20 mouse cellular contexts compared by ENCODE assay signal in genomic region chr17:49796116-49796515, GRCm38 (mm10).
DNase-seq lines count a peak whose midpoint lies in the region; ATAC-seq and TF ChIP-seq lines count a peak whose summit lies in the region.
"Had no signal": no experiment of that assay in that cellular context is flagged by ENCODE, and none has a peak within 500 bp of the region (broad histone marks: within the 10 kb centered on the region; RNA-seq: fewer than 3 reads in every experiment).

No protein-coding gene starts in this region.

- H3K27ac ChIP-seq in forebrain, embryonic 10.5 days, result no peak overlapping the region
- no peak overlapping the region for H3K27ac ChIP-seq in forebrain, postnatal 0 days (ENCODE audit: low read depth, low read length)
- no peak overlapping the region for H3K27ac ChIP-seq in midbrain, embryonic 11.5 days (ENCODE audit: low read depth, low read length)
- no peak overlapping the region for H3K27ac ChIP-seq in midbrain, postnatal 0 days (ENCODE audit: low read depth, low read length)
- H3K27ac ChIP-seq in limb, embryonic 10.5 days, result no peak overlapping the region
- no peak overlapping the region for H3K27ac ChIP-seq in hindbrain, embryonic 14.5 days
- H3K27ac ChIP-seq: embryonic facial prominence, embryonic 15.5 days; forebrain, embryonic 13.5 days; gastrocnemius, adult 2 months; heart, embryonic 13.5 days had no signal

- no peaks in the 10 kb centered on the region for H3K27me3 ChIP-seq in forebrain, embryonic 10.5 days (ENCODE audit: poor library complexity, severe bottlenecking)
- H3K27me3 ChIP-seq in forebrain, postnatal 0 days (ENCODE audit: insufficient read depth, low read length), result no peaks in the 10 kb centered on the region
- no peaks in the 10 kb centered on the region for H3K27me3 ChIP-seq in midbrain, embryonic 11.5 days (ENCODE audit: control insufficient read depth, insufficient read depth, low read length)
- no peaks in the 10 kb centered on the region for H3K27me3 ChIP-seq in midbrain, postnatal 0 days (ENCODE audit: insufficient read depth, low read length)
- H3K27me3 ChIP-seq in limb, embryonic 10.5 days (ENCODE audit: low read depth, poor library complexity, severe bottlenecking), result no peaks in the 10 kb centered on the region
- H3K27me3 ChIP-seq in hindbrain, embryonic 14.5 days (ENCODE audit: control insufficient read depth, insufficient read depth, low read length), result no peaks in the 10 kb centered on the region
- H3K27me3 ChIP-seq: embryonic facial prominence, embryonic 15.5 days; forebrain, embryonic 13.5 days; heart, embryonic 13.5 days had no signal

- TF ChIP-seq CTCF in forebrain, postnatal 0 days (IDR thresholded peaks at IDR 0.05; ENCODE audit: low read depth), result no peak
- TF ChIP-seq CTCF in midbrain, postnatal 0 days (IDR thresholded peaks at IDR 0.05), result no peak

- no peak overlapping the region for H3K4me3 ChIP-seq in forebrain, embryonic 10.5 days
- no peak overlapping the region for H3K4me3 ChIP-seq in forebrain, postnatal 0 days (ENCODE audit: low read depth, low read length)
- no peak overlapping the region for H3K4me3 ChIP-seq in midbrain, embryonic 11.5 days (ENCODE audit: low read depth, low read length)
- H3K4me3 ChIP-seq in midbrain, postnatal 0 days (ENCODE audit: low read depth, low read length), result no peak overlapping the region
- no peak overlapping the region for H3K4me3 ChIP-seq in limb, embryonic 10.5 days
- H3K4me3 ChIP-seq in hindbrain, embryonic 14.5 days (replicated peaks; ENCODE audit: low read length), result no peak overlapping the region
- H3K4me3 ChIP-seq: embryonic facial prominence, embryonic 15.5 days; forebrain, embryonic 13.5 days; gastrocnemius, adult 2 months; heart, embryonic 13.5 days had no signal

- ATAC-seq in forebrain, postnatal 0 days, result no peak
- no peak for ATAC-seq in midbrain, embryonic 11.5 days (ENCODE audit: low FRiP score)
- no peak for ATAC-seq in midbrain, postnatal 0 days (ENCODE audit: low FRiP score)
- ATAC-seq in hindbrain, embryonic 14.5 days (ENCODE audit: low FRiP score), result no peak
- ATAC-seq: forebrain, embryonic 13.5 days; hindbrain, embryonic 16.5 days; inflammation-experienced regulatory T-cells, adult 6 months had no signal

- H3K9me3 ChIP-seq in forebrain, embryonic 10.5 days, result no peaks in the 10 kb centered on the region
- no peaks in the 10 kb centered on the region for H3K9me3 ChIP-seq in forebrain, postnatal 0 days (ENCODE audit: low read length)
- no peaks in the 10 kb centered on the region for H3K9me3 ChIP-seq in midbrain, embryonic 11.5 days (ENCODE audit: control insufficient read depth, low read length)
- H3K9me3 ChIP-seq in midbrain, postnatal 0 days (ENCODE audit: low read length), result no peaks in the 10 kb centered on the region
- H3K9me3 ChIP-seq in limb, embryonic 10.5 days (replicated peaks), result no peaks in the 10 kb centered on the region
- H3K9me3 ChIP-seq in hindbrain, embryonic 14.5 days (ENCODE audit: control insufficient read depth, low read length), result no peaks in the 10 kb centered on the region
- H3K9me3 ChIP-seq: embryonic facial prominence, embryonic 15.5 days; forebrain, embryonic 13.5 days; heart, embryonic 13.5 days had no signal

- H3K36me3 ChIP-seq in forebrain, embryonic 10.5 days (replicated peaks), result no peaks in the 10 kb centered on the region
- H3K36me3 ChIP-seq in forebrain, postnatal 0 days (ENCODE audit: insufficient read depth), result no peaks in the 10 kb centered on the region
- no peaks in the 10 kb centered on the region for H3K36me3 ChIP-seq in midbrain, embryonic 11.5 days (ENCODE audit: control insufficient read depth, insufficient read depth, low read length)
- H3K36me3 ChIP-seq in midbrain, postnatal 0 days (ENCODE audit: insufficient read depth, low read length), result no peaks in the 10 kb centered on the region
- H3K36me3 ChIP-seq in limb, embryonic 10.5 days, result no peaks in the 10 kb centered on the region
- H3K36me3 ChIP-seq in hindbrain, embryonic 14.5 days (replicated peaks; ENCODE audit: control insufficient read depth, insufficient read depth), result no peaks in the 10 kb centered on the region
- H3K36me3 ChIP-seq: embryonic facial prominence, embryonic 15.5 days; heart, embryonic 13.5 days had no signal

- 79% methylated on average over 3 of the region's 3 CpGs for WGBS in forebrain, embryonic 10.5 days
- whole genome bisulfite sequencing in forebrain, postnatal 0 days, result 79% methylated on average over 3 of the region's 3 CpGs
- 86% methylated on average over 3 of the region's 3 CpGs for WGBS in midbrain, embryonic 11.5 days
- 76% methylated on average over 3 of the region's 3 CpGs for WGBS in midbrain, postnatal 0 days
- 83% methylated on average over 3 of the region's 3 CpGs for WGBS in limb, embryonic 10.5 days
- 86% methylated on average over 3 of the region's 3 CpGs for WGBS in hindbrain, embryonic 14.5 days

- no peak overlapping the region for H3K4me2 ChIP-seq in forebrain, postnatal 0 days (ENCODE audit: low read depth)
- H3K4me2 ChIP-seq in midbrain, embryonic 11.5 days, result no peak overlapping the region
- no peak overlapping the region for H3K4me2 ChIP-seq in midbrain, postnatal 0 days (ENCODE audit: low read depth, low read length, poor library complexity, severe bottlenecking)
- no peak overlapping the region for H3K4me2 ChIP-seq in hindbrain, embryonic 14.5 days (replicated peaks)
- H3K4me2 ChIP-seq: embryonic facial prominence, embryonic 15.5 days; forebrain, embryonic 13.5 days; heart, embryonic 13.5 days had no signal

- peak; percentile 2 for DNase-seq in forebrain, embryonic 10.5 days (ENCODE audit: extremely low spot score, low spot score)
- no peak for DNase-seq in forebrain, postnatal 0 days
- DNase-seq in midbrain, embryonic 11.5 days (ENCODE audit: low spot score, missing footprints), result peak; percentile 19
- no peak for DNase-seq in midbrain, postnatal 0 days (ENCODE audit: low spot score)
- peak; percentile 11 for DNase-seq in limb, embryonic 10.5 days (ENCODE audit: low spot score)
- DNase-seq in T-cell, adult 2 months (ENCODE audit: low spot score), result no peak
- no peak for DNase-seq in hindbrain, embryonic 14.5 days (ENCODE audit: low spot score)
- DNase-seq: adrenal gland, adult 8-10 months; cerebellum, adult 11 months; cerebellum, adult 8-10 months; cerebellum, postnatal 14 days; embryo, embryonic 11 days; gastrocnemius, adult 2 months; gastrocnemius, postnatal 25 days; heart, postnatal 36 days had no signal

- no peaks in the 10 kb centered on the region for H3K4me1 ChIP-seq in forebrain, embryonic 10.5 days
- H3K4me1 ChIP-seq in forebrain, postnatal 0 days (ENCODE audit: insufficient read depth), result no peaks in the 10 kb centered on the region
- H3K4me1 ChIP-seq in midbrain, embryonic 11.5 days (ENCODE audit: control insufficient read depth, insufficient read depth, low read length), result no peaks in the 10 kb centered on the region
- no peaks in the 10 kb centered on the region for H3K4me1 ChIP-seq in midbrain, postnatal 0 days (ENCODE audit: insufficient read depth, low read length)
- H3K4me1 ChIP-seq in limb, embryonic 10.5 days, result peaks cover 19% of the 10 kb centered on the region
- no peaks in the 10 kb centered on the region for H3K4me1 ChIP-seq in hindbrain, embryonic 14.5 days (replicated peaks; ENCODE audit: control insufficient read depth, insufficient read depth, low read length)
- H3K4me1 ChIP-seq: embryonic facial prominence, embryonic 15.5 days; forebrain, embryonic 13.5 days; heart, embryonic 13.5 days had no signal

- no peak overlapping the region for H3K9ac ChIP-seq in forebrain, postnatal 0 days
- no peak overlapping the region for H3K9ac ChIP-seq in midbrain, embryonic 11.5 days (ENCODE audit: low read length)
- H3K9ac ChIP-seq in midbrain, postnatal 0 days (replicated peaks; ENCODE audit: low read length, poor library complexity, severe bottlenecking), result no peak overlapping the region
- H3K9ac ChIP-seq in hindbrain, embryonic 14.5 days, result no peak overlapping the region
- H3K9ac ChIP-seq: embryonic facial prominence, embryonic 15.5 days; forebrain, embryonic 13.5 days; heart, embryonic 13.5 days had no signal

Comparison
In these comparisons a context has a peak if more than half of its experiments do, and no peak if none do; other contexts are left out.
1. DNase-seq: peak in forebrain, embryonic 10.5 days (single experiment), midbrain, embryonic 11.5 days (single experiment) and limb, embryonic 10.5 days (single experiment); none in forebrain, postnatal 0 days (single experiment), midbrain, postnatal 0 days (single experiment), T-cell, adult 2 months (single experiment) and hindbrain, embryonic 14.5 days (single experiment).